In the genomic region with DNA sequence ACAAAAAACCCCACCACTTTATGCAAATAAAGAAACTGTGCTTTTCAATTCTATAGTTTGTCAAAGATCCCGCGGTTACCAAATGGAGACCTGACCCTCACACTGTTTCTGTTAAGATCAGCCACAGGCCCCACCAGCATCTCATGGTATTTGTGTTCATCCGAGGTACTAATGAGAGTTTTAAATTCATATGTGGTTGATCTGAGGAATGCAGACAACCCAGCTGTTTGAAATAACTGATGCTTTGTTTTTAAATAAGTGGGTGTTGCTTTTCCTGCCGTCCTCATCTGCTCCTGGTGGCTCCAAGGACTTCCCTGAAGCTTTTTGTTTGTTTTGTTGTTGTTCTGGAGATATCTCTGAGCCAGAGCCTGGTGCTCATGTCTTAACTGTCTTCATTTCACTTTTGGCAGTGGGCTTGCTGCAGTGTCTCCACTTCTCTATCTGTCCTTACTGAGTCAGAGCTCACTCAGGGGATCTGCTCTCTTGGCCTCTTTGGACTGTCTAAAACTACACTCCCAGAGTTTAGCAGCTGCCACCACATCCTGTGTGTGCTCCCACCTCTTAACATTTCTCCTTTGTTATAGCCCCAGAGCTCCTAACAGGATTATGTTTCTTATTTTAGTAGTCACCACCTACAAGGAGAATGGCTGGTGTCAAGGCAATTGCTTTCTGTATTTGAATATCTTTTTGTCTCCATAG, we compare ENCODE assay signal across 13 mouse cellular contexts. TPM values are rescaled to one million over a fixed set of nuclear protein-coding genes. Genes with fewer than 3 reads are reported as not detected.
DNase-seq lines count a peak whose midpoint lies in the region; ATAC-seq lines count a peak whose summit lies in the region.
"Had no signal": no experiment of that assay in that cellular context is flagged by ENCODE, and none has a peak within 500 bp of the region (broad histone marks: within the 10 kb centered on the region; RNA-seq: fewer than 3 reads in every experiment).

No protein-coding gene starts in this region.

- DNase-seq in kidney, postnatal 36 days: no peak
- peak; percentile 78 for DNase-seq in Muller cell, postnatal 12 days (ENCODE audit: inconsistent ontology term)
- no peak for DNase-seq in forebrain, embryonic 14.5 days (ENCODE audit: low spot score)
- no peak for DNase-seq in lung, postnatal 14 days
- DNase-seq in adrenal gland, adult 8-10 months: no peak
- DNase-seq: midbrain, embryonic 14.5 days; spleen, adult 18-20 months had no signal

- peak overlapping the region; percentile 53; the same call in 1 of the 2 replicates for H3K27ac ChIP-seq in kidney, embryonic 16.5 days (ENCODE audit: low read length)
- H3K27ac ChIP-seq in embryonic facial prominence, embryonic 12.5 days: peak overlapping the region; percentile 37; the same call in 1 of the 2 replicates
- peak overlapping the region; percentile 80 for H3K27ac ChIP-seq in heart, embryonic 13.5 days (replicated peaks)
- H3K27ac ChIP-seq in forebrain, embryonic 14.5 days (ENCODE audit: low read depth, low read length): no peak overlapping the region

- no peaks in the 10 kb centered on the region for H3K27me3 ChIP-seq in kidney, embryonic 16.5 days (ENCODE audit: insufficient read depth, low read length)
- H3K27me3 ChIP-seq in embryonic facial prominence, embryonic 12.5 days: no peaks in the 10 kb centered on the region
- H3K27me3 ChIP-seq in heart, embryonic 13.5 days (replicated peaks): no peaks in the 10 kb centered on the region
- no peaks in the 10 kb centered on the region for H3K27me3 ChIP-seq in forebrain, embryonic 14.5 days (replicated peaks; ENCODE audit: control insufficient read depth, insufficient read depth, low read length)

- H3K9me3 ChIP-seq in kidney, embryonic 16.5 days (ENCODE audit: low read length): no peaks in the 10 kb centered on the region
- no peaks in the 10 kb centered on the region for H3K9me3 ChIP-seq in embryonic facial prominence, embryonic 12.5 days
- no peaks in the 10 kb centered on the region for H3K9me3 ChIP-seq in heart, embryonic 13.5 days
- no peaks in the 10 kb centered on the region for H3K9me3 ChIP-seq in forebrain, embryonic 14.5 days (replicated peaks; ENCODE audit: control insufficient read depth, low read length)

- no peak overlapping the region for H3K4me2 ChIP-seq in kidney, embryonic 16.5 days (replicated peaks; ENCODE audit: low read depth, low read length)
- no peak overlapping the region for H3K4me2 ChIP-seq in embryonic facial prominence, embryonic 12.5 days (replicated peaks)
- no peak overlapping the region for H3K4me2 ChIP-seq in heart, embryonic 13.5 days
- no peak overlapping the region for H3K4me2 ChIP-seq in forebrain, embryonic 14.5 days (ENCODE audit: low read length)

- H3K4me3 ChIP-seq in kidney, embryonic 16.5 days (ENCODE audit: low read length): no peak overlapping the region
- H3K4me3 ChIP-seq in embryonic facial prominence, embryonic 12.5 days: no peak overlapping the region
- H3K4me3 ChIP-seq in heart, embryonic 13.5 days: no peak overlapping the region
- no peak overlapping the region for H3K4me3 ChIP-seq in forebrain, embryonic 14.5 days (ENCODE audit: low read depth, low read length)
- H3K4me3 ChIP-seq: erythroblast, embryonic 14.5 days had no signal

- no peak overlapping the region for H3K9ac ChIP-seq in kidney, embryonic 16.5 days (replicated peaks; ENCODE audit: low read length)
- H3K9ac ChIP-seq in embryonic facial prominence, embryonic 12.5 days: no peak overlapping the region
- H3K9ac ChIP-seq in heart, embryonic 13.5 days: peak overlapping the region; percentile 25; the same call in 1 of the 2 replicates
- no peak overlapping the region for H3K9ac ChIP-seq in forebrain, embryonic 14.5 days (ENCODE audit: low read length)

- H3K36me3 ChIP-seq in kidney, embryonic 16.5 days (ENCODE audit: insufficient read depth, low read length): no peaks in the 10 kb centered on the region
- no peaks in the 10 kb centered on the region for H3K36me3 ChIP-seq in embryonic facial prominence, embryonic 12.5 days
- H3K36me3 ChIP-seq in heart, embryonic 13.5 days: peaks cover 5% of the 10 kb centered on the region; the same call in 1 of the 2 replicates
- no peaks in the 10 kb centered on the region for H3K36me3 ChIP-seq in forebrain, embryonic 14.5 days (ENCODE audit: control insufficient read depth, insufficient read depth, low read length)

- WGBS in kidney, embryonic 16.5 days: 49% methylated on average over 4 of the region's 4 CpGs
- WGBS in embryonic facial prominence, embryonic 12.5 days: 33% methylated on average over 4 of the region's 4 CpGs
- 35% methylated on average over 4 of the region's 4 CpGs for WGBS in heart, embryonic 13.5 days
- 42% methylated on average over 4 of the region's 4 CpGs for whole genome bisulfite sequencing in forebrain, embryonic 14.5 days

- peak; percentile 40; the same call in 1 of the 2 replicates for ATAC-seq in kidney, embryonic 16.5 days (ENCODE audit: low FRiP score, low TSS enrichment)
- ATAC-seq in embryonic facial prominence, embryonic 12.5 days (ENCODE audit: insufficient number of reproducible peaks, insufficient read depth, low FRiP score, low TSS enrichment): no peak
- ATAC-seq in heart, embryonic 13.5 days (ENCODE audit: extremely low read depth, insufficient number of reproducible peaks, low FRiP score, low TSS enrichment): no peak
- no peak for ATAC-seq in forebrain, embryonic 14.5 days
- ATAC-seq: activated CD4-positive, CD25-positive, alpha-beta regulatory T cell, adult 4 months; intestine, embryonic 16.5 days had no signal

- peaks cover 9% of the 10 kb centered on the region; the same call in 1 of the 2 replicates for H3K4me1 ChIP-seq in kidney, embryonic 16.5 days (ENCODE audit: insufficient read depth, low read length)
- peaks cover 17% of the 10 kb centered on the region for H3K4me1 ChIP-seq in embryonic facial prominence, embryonic 12.5 days
- peaks cover 59% of the 10 kb centered on the region for H3K4me1 ChIP-seq in heart, embryonic 13.5 days
- H3K4me1 ChIP-seq in forebrain, embryonic 14.5 days (ENCODE audit: control insufficient read depth, insufficient read depth, low read length): no peaks in the 10 kb centered on the region

RNA-seq across cellular contexts. Expression of gene Pcdh7, which starts 39.1 kb away (rescaled TPM):
- 4.1 and 5.8 TPM in 2 replicates for polyA plus RNA-seq in kidney, embryonic 16.5 days (2015; fragmentation: Nextera tagmentation; extraction: Ambion mirVana)
- polyA plus RNA-seq in embryonic facial prominence, embryonic 12.5 days (2016; fragmentation: Nextera tagmentation; extraction: Ambion mirVana): 14.2 and 14.9 TPM in 2 replicates
- 16.0 and 16.5 TPM in 2 replicates for polyA plus RNA-seq in heart, embryonic 13.5 days (2015; fragmentation: Nextera tagmentation; extraction: Ambion mirVana)
- polyA plus RNA-seq in forebrain, embryonic 14.5 days (2014; fragmentation: Nextera tagmentation; extraction: Ambion mirVana): 8.3 and 10.7 TPM in 2 replicates
- 1 to 10 TPM; 1.6 to 3.4 (median 2.0) TPM for total RNA-seq in adrenal gland, adult 8-10 months (2022)
- polyA plus RNA-seq: activated CD4-positive, CD25-positive, alpha-beta regulatory T cell, adult 4 months had no signal
